Mouse (Mus musculus) G1E-ER4 (cell line): Measurements from ENCODE around the gene Plet1. TPM values are rescaled to one million over a fixed set of nuclear protein-coding genes. Genes with fewer than 3 reads are reported as not detected.

Experiments
- GATA1 ChIP-seq: IDR thresholded peaks from one replicate; pipeline ENCODE4 v1.8.0; 2012; ENCODE audit warnings: low read length, inconsistent platforms
- polyA plus RNA-seq: library from polyadenylated mRNA; stranded (reverse); fragments of >175 nt; gene quantifications from 2 replicates; pipeline ENCODE4 v1.2.3, GENCODE M21; 2012

Plet1 gene
- not detected in 2 replicates for polyA plus RNA-seq

DNA sequence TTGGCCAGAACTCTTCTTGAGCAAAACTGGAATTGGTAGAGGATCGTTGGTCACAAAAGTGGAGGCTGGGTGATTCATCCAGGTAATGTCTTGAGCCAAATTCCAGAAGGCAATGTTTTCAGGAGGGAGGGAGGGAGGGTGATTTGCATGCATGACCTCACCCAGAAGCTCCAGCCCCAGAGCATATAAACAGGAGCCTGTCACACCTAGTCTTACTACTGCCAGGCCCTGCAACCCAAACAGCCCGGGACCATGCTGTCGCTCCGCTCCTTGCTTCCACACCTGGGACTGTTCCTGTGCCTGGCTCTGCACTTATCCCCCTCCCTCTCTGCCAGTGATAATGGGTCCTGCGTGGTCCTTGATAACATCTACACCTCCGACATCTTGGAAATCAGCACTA is at the start of gene Plet1:
Gene Plet1, plus strand, starts transcription at position 215 of the 400 bp plus-strand sequence.
- TF ChIP-seq GATA1: no peak

DNA sequence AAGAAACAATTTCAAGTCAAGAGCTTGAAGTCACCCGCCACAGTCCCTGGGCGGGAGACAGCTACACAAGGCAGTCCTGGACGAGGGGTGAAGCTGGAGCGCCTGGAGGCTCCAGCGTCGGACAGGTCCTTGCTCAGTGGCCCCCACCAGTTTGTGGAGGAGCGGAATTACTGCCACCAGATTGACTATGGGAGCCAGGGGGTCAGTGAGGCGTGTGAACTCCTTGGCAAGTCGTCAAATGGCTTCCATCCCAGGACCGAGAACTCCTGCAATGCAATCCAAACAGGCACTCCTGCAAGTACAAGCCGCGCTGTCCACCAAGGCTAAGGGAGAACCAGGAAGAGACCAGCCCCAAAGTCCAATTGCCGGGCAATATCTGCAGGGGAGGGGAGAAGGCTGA is 45.3 kb upstream of the Plet1 start:
- TF ChIP-seq GATA1: no peak

DNA sequence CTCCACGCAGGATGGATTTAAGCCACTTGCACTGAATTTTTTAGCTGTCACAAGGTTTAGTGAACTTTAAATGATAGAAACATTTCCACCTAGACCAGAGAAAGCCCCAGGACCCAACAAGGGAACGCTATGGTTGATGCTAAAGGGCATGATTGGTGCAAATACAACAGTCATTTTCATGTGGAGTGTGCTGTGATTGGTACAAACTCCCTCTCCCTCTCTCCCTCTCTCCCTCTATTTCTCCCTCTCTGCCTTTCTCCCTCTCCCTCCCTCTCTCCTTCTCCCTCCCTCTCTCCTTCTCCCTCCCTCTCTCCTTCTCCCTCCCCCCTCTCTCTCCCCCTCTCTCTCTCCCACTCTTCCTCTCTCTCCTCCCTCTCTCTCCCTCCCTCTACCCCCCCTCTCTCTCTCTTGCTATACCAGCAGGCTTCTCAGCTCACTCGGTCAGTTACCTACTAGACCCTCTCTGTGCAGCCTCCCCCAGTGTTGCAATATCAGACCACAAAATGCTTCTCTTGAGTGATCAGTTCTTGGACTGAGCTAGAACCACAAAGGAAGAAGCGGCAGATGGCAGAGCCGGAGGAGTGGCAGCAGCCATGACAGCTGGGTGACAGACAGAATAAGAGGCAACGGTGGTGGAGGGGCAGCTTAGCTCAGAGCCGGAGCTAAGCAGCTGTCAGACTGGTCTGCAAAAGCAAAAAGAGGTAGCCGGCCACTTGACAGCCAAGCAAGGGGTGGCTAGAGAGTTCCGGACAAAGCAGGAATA is 42.7 kb upstream of the Plet1 start:
- no peak for TF ChIP-seq GATA1

DNA sequence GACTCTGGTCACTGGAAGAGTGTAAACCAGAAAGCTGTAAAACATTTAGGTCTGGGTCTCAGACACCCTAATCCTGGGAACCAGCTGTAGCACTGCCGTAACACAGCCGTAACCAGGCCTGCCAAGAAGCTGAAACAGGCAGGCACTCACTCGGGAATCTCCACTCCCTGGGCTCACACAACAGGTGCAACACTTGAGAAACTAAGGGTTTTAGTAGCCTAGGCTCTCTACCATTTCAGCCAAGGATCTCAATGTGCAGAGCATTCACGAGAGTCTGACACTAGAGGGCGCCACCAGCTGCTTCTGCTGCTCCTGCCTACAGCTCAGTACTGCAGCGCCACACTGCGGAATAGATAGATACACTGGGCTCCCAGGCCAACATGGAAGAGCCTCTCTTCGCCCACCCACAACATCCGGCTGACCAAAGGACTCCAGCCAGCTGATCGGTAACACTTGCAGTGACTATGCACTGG is 42.0 kb upstream of the Plet1 start:
- no peak for TF ChIP-seq GATA1

DNA sequence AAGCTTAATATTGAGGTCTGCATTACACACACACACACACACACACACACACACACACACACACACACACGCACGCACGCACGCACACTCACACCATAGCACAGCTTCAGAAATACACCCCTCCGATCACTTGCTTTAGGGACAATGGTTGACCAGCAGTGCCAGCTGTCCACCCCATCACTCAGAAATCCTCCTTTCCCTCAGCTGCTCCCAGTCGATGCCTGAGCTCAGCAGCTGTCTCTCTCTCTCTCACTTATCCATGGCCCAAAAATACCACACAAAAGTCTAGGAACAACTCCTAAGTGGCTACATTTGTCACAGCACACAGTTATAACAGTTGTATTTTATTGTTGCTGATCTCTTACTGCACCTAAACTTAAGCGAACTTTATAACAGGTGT is 36.7 kb upstream of the Plet1 start:
- TF ChIP-seq GATA1: no peak

DNA sequence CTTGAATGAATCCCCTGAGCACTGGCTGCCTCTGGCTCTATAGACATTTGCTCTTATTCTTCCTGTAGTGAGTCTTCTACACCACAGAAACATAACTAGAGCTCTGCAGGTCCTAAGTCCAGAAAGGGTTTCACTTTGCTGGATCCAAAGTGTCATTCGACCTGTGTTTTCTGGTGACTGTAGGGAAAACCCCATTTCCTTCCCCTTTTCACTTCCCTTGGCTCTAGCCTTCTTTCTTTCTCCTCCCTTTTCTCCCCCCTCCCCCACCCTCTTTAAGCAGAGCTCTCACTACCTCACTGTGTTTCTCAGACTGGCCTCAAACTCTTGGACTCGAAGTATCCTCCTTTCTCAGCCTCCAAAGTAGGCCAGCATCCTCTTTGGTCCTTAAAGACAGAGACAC is 34.8 kb upstream of the Plet1 start:
- TF ChIP-seq GATA1: no peak

DNA sequence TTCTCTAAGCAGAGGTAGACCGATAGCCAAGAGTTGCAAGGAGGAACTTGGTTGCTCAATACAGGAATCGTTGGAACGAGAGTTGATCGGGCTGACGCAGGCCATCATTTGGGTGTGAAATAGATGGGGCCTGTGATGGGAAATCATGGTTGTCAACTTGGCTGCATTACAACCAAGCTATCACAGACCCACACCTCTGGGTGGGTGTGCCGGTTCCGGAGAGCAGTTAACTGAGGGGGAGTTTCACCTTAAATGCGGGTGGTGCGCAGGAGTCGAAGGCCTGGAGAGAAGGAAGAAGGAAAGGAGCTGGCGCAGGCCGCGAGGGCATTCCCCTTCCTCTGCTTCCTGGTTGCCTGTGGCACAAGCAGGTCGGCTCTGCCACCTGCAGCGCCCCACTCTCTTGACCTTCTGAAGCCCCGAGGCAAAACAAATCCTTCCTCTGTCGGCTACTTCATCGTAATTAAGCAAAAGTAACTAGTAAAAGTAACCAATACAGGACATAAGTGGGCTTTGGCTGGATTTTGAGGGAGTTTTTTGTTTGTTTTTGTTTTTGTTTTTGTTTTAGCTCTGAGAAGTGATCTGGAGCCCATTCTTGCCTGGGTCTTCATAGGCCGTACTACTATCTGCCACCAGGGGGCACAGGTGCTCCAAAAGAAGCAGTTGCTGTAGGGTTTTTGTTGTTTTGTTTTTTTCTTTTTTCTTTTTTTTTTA is 31.7 kb upstream of the Plet1 start:
- TF ChIP-seq GATA1: no peak

DNA sequence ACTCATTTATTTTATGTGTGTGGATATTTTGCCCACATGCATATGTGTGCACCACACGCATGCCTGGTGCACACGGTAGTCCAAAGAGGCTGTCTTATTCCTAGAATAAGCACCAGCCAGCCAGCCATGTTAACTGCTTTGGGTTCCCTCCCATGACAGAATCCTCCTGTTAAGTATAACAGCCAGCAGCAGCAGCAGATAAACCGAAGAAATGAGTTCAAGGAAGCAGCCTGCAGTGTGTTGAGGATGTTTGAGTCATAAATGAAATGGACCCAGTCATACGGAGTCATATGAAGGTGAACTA is 31.2 kb upstream of the Plet1 start:
- no peak for TF ChIP-seq GATA1

DNA sequence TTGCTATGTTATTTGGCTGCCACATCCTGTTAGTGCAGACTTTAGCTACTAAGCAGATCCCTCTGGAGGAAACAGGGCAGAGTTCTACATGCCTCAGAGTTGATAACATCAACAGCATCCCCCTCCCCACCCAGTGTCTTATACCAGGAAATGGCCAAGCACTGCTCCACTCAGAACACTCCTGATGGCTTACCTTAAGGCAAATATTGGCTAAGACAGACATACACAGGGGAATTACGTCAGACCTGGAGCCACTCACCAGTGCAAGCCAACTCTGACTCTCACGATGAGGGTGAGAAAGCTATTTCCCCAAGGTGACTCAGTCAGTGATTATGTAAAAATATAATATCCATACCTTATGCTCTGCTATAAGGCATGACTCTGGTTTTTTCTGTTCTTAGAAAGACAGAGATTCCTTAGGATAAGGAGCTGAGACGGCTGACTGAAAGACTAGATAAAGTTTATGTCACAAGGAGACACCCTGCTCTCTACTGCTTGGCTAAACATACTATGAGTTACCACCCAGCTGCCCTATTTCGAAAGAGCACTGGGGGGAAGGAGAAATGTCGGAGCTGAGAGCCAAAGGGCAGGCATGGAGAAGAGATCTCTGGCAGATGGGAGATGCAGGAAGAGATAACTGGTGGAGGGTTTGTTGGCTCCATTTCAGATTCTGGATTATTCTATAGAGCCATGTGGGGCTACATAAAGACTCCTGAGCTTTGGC is 23.8 kb upstream of the Plet1 start:
- TF ChIP-seq GATA1: no peak

DNA sequence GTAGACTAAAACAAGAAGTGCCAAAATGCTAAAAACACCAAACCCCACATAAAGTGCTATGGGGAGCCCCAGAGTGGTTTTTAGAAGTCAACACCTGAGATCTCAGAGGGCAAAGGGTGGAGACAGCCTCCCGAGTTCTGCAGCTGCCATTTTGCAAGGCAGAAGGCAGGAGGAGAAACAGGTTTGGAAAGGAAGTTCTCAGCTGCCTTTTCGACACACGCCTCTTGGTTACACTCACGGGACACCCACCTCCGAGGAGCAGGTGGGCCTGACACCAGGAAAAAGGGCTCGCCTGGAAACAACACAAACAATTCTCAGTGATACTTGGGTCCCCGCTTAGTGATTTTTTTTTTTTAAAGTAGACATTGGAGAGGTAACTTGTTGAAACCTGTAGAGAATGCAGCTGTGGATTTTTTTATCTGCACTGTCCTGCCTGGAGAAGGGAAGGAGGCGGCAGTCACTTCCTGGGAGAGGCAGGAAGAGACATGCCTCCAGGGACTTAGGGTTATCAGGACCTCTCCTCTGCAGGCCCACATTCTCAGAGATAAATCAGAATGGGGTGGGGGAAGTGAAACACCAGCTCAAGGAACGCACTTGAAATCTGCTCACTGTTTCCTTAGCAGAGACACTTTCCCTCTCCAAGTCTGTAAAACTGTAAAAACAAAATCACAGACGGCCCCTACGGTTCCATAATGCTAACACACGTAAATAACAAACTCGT is 23.0 kb upstream of the Plet1 start:
- no peak for TF ChIP-seq GATA1

DNA sequence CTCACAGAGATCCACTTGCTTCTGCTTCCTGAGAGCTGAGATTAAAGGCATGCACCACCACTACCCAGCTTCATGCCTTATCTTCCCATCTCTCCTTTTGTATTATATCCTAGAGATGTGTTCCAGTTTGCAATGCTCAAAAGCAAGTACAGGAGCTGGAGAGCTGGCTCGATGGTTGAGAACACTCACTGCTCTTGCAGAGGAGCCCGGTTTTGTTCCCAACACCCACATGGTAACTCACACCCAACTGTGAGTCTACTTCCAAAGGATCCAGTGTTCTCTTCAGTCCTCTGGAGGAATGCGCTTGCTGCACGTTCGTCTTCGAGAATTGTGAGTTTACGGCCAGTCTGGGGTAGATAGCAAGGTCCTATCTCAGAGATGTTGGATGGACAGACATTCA is 19.0 kb upstream of the Plet1 start:
- TF ChIP-seq GATA1: no peak

DNA sequence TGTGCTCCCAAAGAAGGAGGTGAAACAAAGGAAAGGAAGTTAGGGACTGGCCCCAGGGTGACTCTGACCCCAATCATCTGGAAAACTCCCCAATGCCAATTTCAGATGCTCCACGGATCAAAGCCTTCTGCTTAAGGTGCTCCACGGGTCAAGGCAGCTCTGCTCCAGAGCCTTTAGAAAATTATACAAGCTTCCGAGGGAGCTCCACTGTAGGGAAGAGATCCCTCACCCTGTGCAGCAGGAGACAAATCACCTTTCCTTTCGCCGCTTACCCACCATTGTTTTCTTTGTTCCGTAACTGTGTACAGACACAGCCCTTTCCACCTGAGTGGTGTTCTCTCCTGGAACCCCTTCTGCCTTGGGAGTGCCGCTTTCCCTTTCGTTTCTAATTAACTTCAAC is 18.6 kb upstream of the Plet1 start:
- no peak for TF ChIP-seq GATA1

DNA sequence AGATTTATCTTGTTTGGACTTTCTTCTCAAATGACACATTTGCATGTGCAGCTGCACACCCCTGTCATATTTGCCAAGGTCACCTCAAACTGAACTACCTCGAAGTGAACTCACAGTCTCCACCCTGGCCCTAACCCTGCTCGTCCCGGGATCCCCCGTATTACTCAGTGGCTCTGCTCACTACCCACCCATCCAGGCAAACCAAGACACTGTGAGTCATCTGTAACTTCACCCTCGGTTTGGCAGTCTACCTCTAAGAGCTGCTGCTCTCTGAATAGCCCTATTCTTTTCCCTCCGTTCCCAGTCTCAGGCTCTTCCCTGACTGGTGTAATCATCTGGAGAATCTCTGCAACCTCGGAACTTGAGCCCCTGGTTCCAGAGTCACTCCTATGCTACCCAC is 17.7 kb upstream of the Plet1 start:
- no peak for TF ChIP-seq GATA1

DNA sequence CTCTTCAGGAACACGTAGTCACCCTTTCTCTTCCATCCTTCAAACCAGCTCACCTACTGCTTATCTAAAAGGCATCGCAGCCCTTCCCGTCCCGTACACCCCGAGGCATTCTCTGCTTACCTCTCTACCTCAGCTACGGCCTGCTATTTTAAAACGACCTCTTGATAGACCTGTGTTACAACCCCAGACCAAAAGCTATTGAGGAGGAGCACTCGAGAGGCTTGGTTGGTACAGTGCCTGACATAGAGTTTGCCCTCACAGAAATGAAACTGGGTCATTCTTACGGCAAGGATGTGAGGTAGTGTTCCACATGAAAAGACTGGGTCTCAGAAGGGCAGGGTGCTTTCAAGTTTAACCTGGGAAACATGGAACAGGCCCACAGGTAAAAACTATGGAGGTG is 17.1 kb upstream of the Plet1 start:
- no peak for TF ChIP-seq GATA1

DNA sequence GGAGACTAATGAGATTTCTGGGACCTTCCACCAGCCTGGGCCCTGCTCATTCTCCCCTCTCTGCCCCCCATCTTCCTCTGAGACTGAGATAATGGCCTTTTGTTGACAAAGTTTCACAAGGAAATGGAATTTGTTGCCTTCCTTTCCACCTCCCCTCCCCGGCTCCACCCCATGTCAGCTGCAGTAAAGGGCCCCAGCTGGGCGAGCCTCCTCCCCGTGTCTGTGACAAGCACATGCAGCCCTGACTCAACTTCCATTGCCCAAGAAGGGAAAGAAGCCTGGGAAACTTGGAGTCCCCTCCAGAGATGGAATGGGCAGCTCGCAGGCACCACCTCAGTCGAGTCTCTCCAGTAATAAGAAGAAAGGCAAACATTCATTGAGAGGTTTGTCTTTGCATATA is 15.5 kb upstream of the Plet1 start:
- no peak for TF ChIP-seq GATA1

DNA sequence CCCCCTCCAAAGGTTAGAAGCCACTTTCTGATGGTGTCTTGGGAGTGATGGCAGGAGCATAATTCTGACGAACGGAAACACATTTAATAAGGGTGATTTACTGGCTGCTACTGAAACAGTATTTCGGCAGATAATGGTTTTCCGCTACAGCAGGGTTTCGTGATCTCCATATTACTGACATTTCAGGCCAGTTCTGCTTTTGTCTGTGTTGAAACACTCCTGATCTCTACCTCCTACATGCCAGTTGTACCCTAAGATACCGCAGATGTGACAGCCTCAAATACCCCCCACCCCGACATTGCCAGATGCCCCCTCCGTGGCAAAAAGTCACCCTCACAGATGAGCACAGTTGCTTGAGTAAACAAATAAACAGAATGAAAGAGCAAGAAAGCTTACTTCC is 14.8 kb upstream of the Plet1 start:
- no peak for TF ChIP-seq GATA1

DNA sequence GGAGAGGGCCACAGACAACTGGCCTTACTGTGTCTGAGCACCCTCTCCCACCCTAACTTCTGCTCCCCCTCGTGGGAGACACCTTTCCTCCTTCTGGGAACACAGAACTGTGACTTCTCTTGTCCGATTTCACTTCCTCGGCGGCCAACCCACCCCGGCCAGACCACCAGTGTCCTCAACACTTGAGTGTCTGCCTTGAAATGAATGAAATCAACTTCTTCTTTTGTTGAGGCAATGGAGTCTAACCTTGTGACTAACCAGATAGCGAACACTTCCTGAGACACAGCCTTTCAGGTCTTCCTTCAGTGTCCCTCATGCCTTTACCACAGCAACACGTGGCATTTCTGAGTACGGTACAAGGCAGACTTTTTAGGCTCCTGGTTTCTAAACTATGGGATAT is 11.6 kb upstream of the Plet1 start:
- TF ChIP-seq GATA1: no peak
